Mouse (Mus musculus): ENCODE measurements around the gene Glmn. TPM values are rescaled to one million over a fixed set of nuclear protein-coding genes. Genes with fewer than 3 reads are reported as not detected.

The Glmn gene
- 11.6 and 16.9 TPM in 2 replicates for total RNA-seq (2012; rRNA removed)
- 28.2 and 32.2 TPM in 2 replicates for total RNA-seq (2014; rRNA removed)
- polyA plus RNA-seq (2012; ENCODE audit: insufficient read length, low read depth), result 25.1 and 29.1 TPM in 2 replicates

GRCm38 (mm10) chr5:107597301-107598077, at the start of gene Glmn, which contains the start of gene Rpap2:
Gene Glmn, minus strand, starts transcription at chr5:107597888.
Gene Rpap2, plus strand, starts transcription at chr5:107597373.
- H3K27ac ChIP-seq (ENCODE audit: insufficient read depth, low read depth), result peak within 1 kb of the TSS; percentile 43; the same call in 1 of the 2 replicates
- peak within 1 kb of the TSS; percentile 96 for H3K4me2 ChIP-seq (ENCODE audit: insufficient read depth, low read depth, poor library complexity, severe bottlenecking)
- in situ Hi-C loops (cut with MboI; ENCODE audit: low pct_ligation_motif_present, low pct_unique_long_range_greater_than_20kb, low sequenced_read_pairs), result no loop called here
- peak; percentile 68 for DNase-seq (ENCODE audit: extremely low read depth)
- no peaks in the 10 kb centered on the region for H3K27me3 ChIP-seq (replicated peaks)
- H3K4me3 ChIP-seq (replicated peaks in 1 of 3; ENCODE audit: low read depth in 2 of 3, low read length in 2 of 3, poor library complexity in 1 of 3), result peak within 1 kb of the TSS; percentile 81 to 98 (median 91)
- H3K36me3 ChIP-seq (replicated peaks in 1 of 2; ENCODE audit: control insufficient read depth in 1 of 2, insufficient read depth in 1 of 2, low read length in 1 of 2), result peaks cover 17 to 40% of the 10 kb centered on the region in 2 experiments
- no peaks in the 10 kb centered on the region for H3K9me3 ChIP-seq (replicated peaks; ENCODE audit: low read length)
- peaks cover 9 to 29% of the 10 kb centered on the region in 2 experiments for H3K4me1 ChIP-seq (ENCODE audit: control insufficient read depth in 1 of 2, insufficient read depth in 2 of 2)
- H3K79me2 ChIP-seq (replicated peaks; ENCODE audit: control insufficient read depth, extremely low read depth, insufficient read depth, poor library complexity, severe bottlenecking), result peaks cover 3% of the 10 kb centered on the region; the same call in 1 of the 2 replicates
- H3K9ac ChIP-seq (ENCODE audit: insufficient read depth, low read depth), result peak within 1 kb of the TSS; percentile 81
- dilution Hi-C loops (cut with MboI; ENCODE audit: extremely low pct_ligation_motif_present, extremely low pct_unique_long_range_greater_than_20kb, low sequenced_read_pairs), result no loop called here
- TF ChIP-seq CHD2 (IDR thresholded peaks at IDR 0.05; ENCODE audit: low read length), result no peak
- TF ChIP-seq SMC3 (IDR thresholded peaks at IDR 0.05; ENCODE audit: low read depth, low read length), result no peak
- peak; percentile 31 for TF ChIP-seq CHD1 (IDR thresholded peaks at IDR 0.05; ENCODE audit: low read depth, low read length)
- no peak for TF ChIP-seq HCFC1 (IDR thresholded peaks at IDR 0.05; ENCODE audit: low read depth, low read length)
- TF ChIP-seq BHLHE40 (IDR thresholded peaks at IDR 0.05; ENCODE audit: low read depth, low read length), result peak; percentile 45
- TF ChIP-seq E2F4 (IDR thresholded peaks at IDR 0.05; ENCODE audit: insufficient replicate concordance, low read depth, low read length), result 0 out of 2 replicates have a peak, but pooled peaks have one; percentile 14
- peak; percentile 75 for TF ChIP-seq NELFE (IDR thresholded peaks at IDR 0.05; ENCODE audit: low read depth, low read length)
- TF ChIP-seq RAD21 (IDR thresholded peaks at IDR 0.05; ENCODE audit: low read depth, low read length), result no peak
- peak; percentile 60 for TF ChIP-seq TCF12 (IDR thresholded peaks at IDR 0.05; ENCODE audit: low read depth, low read length)
- TF ChIP-seq POLR2AphosphoS2 (IDR thresholded peaks at IDR 0.05; ENCODE audit: low read depth, low read length), result peak; percentile 81
- TF ChIP-seq IRF4 (IDR thresholded peaks at IDR 0.05; ENCODE audit: low read depth, low read length), result no peak
- 0 out of 2 replicates have a peak, but pooled peaks have one; percentile 46 for TF ChIP-seq TBP (conservative IDR thresholded peaks at IDR 0.05; ENCODE audit: low read depth, low read length)
- TF ChIP-seq JUN (IDR thresholded peaks at IDR 0.05; ENCODE audit: insufficient read depth, low read depth, low read length), result no peak
- TF ChIP-seq ETS1 (conservative IDR thresholded peaks at IDR 0.05; ENCODE audit: low read depth, low read length), result no peak
- no peak for TF ChIP-seq USF2 (conservative IDR thresholded peaks at IDR 0.05; ENCODE audit: low read depth, low read length)
- no peak for TF ChIP-seq PAX5 (IDR thresholded peaks at IDR 0.05; ENCODE audit: low read length)
- no peak; the same call in 1 of the 2 replicates for TF ChIP-seq MXI1 (IDR thresholded peaks at IDR 0.05; ENCODE audit: low read depth, low read length)
- no peak for TF ChIP-seq MEF2A (IDR thresholded peaks at IDR 0.05; ENCODE audit: borderline replicate concordance, low read depth, low read length)
- no peak for TF ChIP-seq EP300 (IDR thresholded peaks at IDR 0.05; ENCODE audit: low read length)
- TF ChIP-seq RCOR1 (conservative IDR thresholded peaks at IDR 0.05; ENCODE audit: low read depth, low read length), result no peak
- TF ChIP-seq MAZ (IDR thresholded peaks at IDR 0.05; ENCODE audit: low read depth, low read length), result no peak
- TF ChIP-seq GABPA (IDR thresholded peaks at IDR 0.05; ENCODE audit: insufficient replicate concordance, low read depth, low read length), result no peak
- TF ChIP-seq CTCF (conservative IDR thresholded peaks at IDR 0.05 in 1 of 2, IDR thresholded peaks at IDR 0.05 in 1 of 2; ENCODE audit: low read depth in 2 of 2, low read length in 2 of 2), result no peak
- 0 out of 2 replicates have a peak, but pooled peaks have one; percentile 8 for TF ChIP-seq KAT2A (IDR thresholded peaks at IDR 0.05; ENCODE audit: insufficient replicate concordance, low read length)
- TF ChIP-seq ZNF384 (IDR thresholded peaks at IDR 0.05; ENCODE audit: low read depth, low read length), result no peak
- peak; percentile 87 for TF ChIP-seq NRF1 (IDR thresholded peaks at IDR 0.05; ENCODE audit: low read depth, low read length)
- peak; percentile 5; the same call in 1 of the 2 replicates for TF ChIP-seq ELF1 (IDR thresholded peaks at IDR 0.05; ENCODE audit: low read depth, low read length)
- TF ChIP-seq USF1 (IDR thresholded peaks at IDR 0.05; ENCODE audit: low read depth, low read length), result no peak
- no peak; the same call in 1 of the 2 replicates for TF ChIP-seq MYC (IDR thresholded peaks at IDR 0.05; ENCODE audit: low read depth, low read length)
- peak; percentile 37; the same call in 1 of the 2 replicates for TF ChIP-seq SIN3A (IDR thresholded peaks at IDR 0.05; ENCODE audit: low read length)
- no peak for TF ChIP-seq ZKSCAN1 (IDR thresholded peaks at IDR 0.05; ENCODE audit: borderline replicate concordance, low read depth, low read length)
- TF ChIP-seq JUND (conservative IDR thresholded peaks at IDR 0.05; ENCODE audit: low read depth, low read length), result no peak
- no peak; the same call in 1 of the 2 replicates for TF ChIP-seq UBTF (IDR thresholded peaks at IDR 0.05; ENCODE audit: low read depth, low read length)
- peak; percentile 84; the same call in 1 of the 2 replicates for TF ChIP-seq ZMIZ1 (IDR thresholded peaks at IDR 0.05; ENCODE audit: low read depth, low read length)
- no peak for TF ChIP-seq MAFK (IDR thresholded peaks at IDR 0.05; ENCODE audit: insufficient replicate concordance, low read length)
- TF ChIP-seq POLR2A (IDR thresholded peaks at IDR 0.05; ENCODE audit: low read depth, low read length), result peak; percentile 94
- no peak for TF ChIP-seq ZC3H11A (IDR thresholded peaks at IDR 0.05; ENCODE audit: low read depth, low read length)
- TF ChIP-seq MAX (IDR thresholded peaks at IDR 0.05; ENCODE audit: low read length), result peak; percentile 47

Data from CH12.LX (cell line).